Mouse (Mus musculus): ENCODE results near the gene Gm8369. TPM values are rescaled to one million over a fixed set of nuclear protein-coding genes. Genes with fewer than 3 reads are reported as not detected.
"Not testable (repeated sequence)": the region's sequence is repeated elsewhere in the genome, so short reads cannot be mapped to it uniquely, and the experiment has no call there.

Gene Gm8369
- total RNA-seq (2021), result 1 to 10 TPM in 1 of 2 experiments, not detected in 1; 1.1 TPM
- long read RNA-seq, experiment 1, result 0 reads
- long read RNA-seq, experiment 2, result 0 reads

- no peak for DNase-seq (ENCODE audit: low spot score in 2 of 2)
These were observed at the start of gene Gm8369 for GRCm38 (mm10) chr19:11485746-11486145. TSS of gene Gm8369 (plus strand) at chr19:11485938.

DNA sequence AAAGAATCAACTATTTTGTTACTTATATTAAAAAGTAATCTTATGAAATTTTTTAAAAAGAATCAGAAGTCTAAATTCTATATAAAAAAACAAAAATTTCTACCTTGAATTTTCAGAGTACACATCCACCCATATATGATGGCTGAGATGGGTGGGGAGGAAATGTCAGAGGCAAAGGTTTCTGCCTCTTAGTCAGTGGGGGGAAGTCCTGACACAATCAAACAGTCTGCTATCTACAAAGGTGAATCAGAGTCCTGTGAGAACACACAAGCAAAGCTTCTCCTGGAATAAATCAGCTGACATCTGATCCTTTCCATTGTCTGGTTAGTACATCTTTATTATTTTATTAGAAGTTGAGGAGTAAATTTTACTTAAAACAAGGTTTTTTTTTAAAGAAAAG lies 42.4 kb upstream of the Gm8369 start, which contains the start of gene Ms4a4b:
Gene Ms4a4b (plus strand): TSS at position 216 of the 400 bp plus-strand sequence.
- DNase-seq (ENCODE audit: low spot score in 2 of 2), result no peak

DNA sequence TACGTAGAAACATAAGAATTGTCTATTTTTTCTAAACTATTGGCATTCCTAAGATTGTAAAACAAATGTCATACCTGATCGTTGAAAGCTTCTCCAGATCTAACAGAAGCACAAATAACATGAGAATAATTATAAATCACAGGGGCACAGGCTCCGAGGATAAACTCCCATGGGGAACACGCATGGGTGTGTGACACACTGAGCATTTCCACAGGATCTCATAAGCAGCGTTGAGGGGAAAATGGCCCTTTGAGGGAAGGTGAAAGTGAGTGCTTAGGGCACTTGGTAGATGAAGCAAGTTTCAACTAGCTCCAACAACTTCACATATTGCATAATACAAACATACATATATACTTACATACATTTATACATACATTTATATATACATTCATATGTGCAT lies 41.8 kb upstream of the Gm8369 start:
- no peak for DNase-seq (ENCODE audit: low spot score in 2 of 2)

DNA sequence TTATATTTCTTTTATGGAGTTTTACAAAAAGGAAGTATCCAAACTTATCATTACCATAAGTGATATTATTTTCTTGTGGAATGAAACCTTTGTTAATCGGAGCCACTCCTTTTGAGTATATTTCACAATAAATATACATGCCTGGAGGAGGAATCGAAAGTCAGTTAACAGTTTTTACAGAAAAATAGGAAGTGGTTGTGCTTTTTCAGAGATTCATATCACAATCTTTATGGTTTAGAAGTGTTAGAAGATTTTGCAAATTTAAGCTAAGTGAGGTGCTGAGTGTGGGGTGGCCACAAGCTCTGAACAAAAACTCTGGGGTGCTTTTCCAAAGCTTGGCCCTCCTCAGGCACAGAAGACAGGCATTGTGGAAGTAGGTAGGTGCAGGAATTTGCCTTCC lies 38.5 kb upstream of the Gm8369 start:
- no peak for DNase-seq (ENCODE audit: low spot score in 2 of 2)

DNA sequence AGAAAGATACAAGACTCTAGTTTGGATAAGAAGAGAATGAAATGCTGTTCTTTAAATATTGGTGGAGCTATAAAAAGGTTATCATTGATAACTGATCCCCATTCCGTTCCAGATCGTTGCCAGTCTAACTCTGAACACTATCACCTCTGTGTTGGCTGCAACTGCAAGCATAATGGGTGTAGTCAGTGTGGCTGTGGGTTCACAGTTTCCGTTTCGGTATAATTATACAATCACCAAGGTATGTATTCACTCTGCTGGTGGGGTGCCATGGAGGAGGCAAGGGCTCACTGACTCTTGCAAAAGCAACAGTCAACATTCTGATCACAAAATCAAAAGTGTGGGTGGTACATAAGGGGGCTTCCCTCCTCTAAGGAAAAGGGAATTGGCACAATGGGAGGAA lies 26.7 kb upstream of the Gm8369 start:
- DNase-seq (ENCODE audit: low spot score in 2 of 2), result not testable (repeated sequence)

GRCm38 (mm10) chr19:11464795-11465194 lies 20.9 kb upstream of the Gm8369 start:
- not testable (repeated sequence) for DNase-seq (ENCODE audit: low spot score in 2 of 2)

DNA sequence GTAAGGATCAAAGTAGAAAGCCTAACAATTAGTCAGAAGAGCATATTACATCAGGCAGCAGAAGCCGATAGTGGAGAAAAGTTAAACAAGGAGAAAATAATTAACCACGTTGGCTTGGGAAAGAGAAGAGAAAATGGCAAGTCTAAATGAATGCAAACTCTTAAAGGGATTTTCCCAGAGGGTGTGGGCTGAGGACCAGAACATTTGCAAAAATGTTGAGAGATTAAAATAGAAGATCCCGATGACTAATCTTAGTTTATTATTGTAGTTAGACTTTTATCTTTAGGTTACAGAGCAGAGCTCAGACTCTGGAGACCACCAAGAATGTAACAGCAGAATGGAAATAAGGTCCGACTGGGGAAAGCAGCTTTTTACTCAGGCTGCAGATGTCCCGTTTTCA lies 19.3 kb upstream of the Gm8369 start:
- DNase-seq (ENCODE audit: low spot score in 2 of 2), result no peak

GRCm38 (mm10) chr19:11468361-11468760 lies 17.4 kb upstream of the Gm8369 start:
- DNase-seq (ENCODE audit: low spot score in 2 of 2), result not testable (repeated sequence)

DNA sequence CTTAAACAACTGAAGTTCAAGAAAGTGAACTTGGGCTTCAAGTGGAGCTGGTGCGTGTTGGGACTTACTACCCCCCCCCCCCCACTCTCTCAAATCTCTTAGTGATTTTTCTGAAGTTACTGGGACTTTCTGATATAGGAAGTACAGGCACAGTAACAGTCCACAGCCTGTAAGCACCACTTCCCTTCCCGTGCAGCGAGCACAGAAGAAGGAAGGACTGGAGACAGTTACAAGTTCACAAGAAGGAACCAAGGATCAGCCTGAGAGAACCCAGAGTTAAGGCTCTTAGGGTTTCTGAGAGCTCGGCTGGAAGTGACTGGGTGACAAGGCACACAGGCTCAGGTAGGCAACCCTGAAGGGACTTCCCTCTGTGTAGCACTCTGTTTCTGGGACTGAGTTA lies 16.5 kb upstream of the Gm8369 start, which contains the start of gene Ms4a6c:
Gene Ms4a6c (plus strand): TSS at position 152 of the 400 bp plus-strand sequence.
- DNase-seq (ENCODE audit: low spot score in 2 of 2), result not testable (repeated sequence)

GRCm38 (mm10) chr19:11479714-11480113 lies 6.0 kb upstream of the Gm8369 start:
- DNase-seq (ENCODE audit: low spot score in 2 of 2), result no peak

- no peak for DNase-seq (ENCODE audit: low spot score in 2 of 2)
These were observed 3.1 kb upstream of the Gm8369 start for GRCm38 (mm10) chr19:11482684-11483083.

- DNase-seq (ENCODE audit: low spot score in 2 of 2), result no peak
These were observed 1.8 kb upstream of the Gm8369 start for GRCm38 (mm10) chr19:11483941-11484340.

- DNase-seq (ENCODE audit: low spot score in 2 of 2), result no peak
These were observed 1.4 kb upstream of the Gm8369 start for GRCm38 (mm10) chr19:11484388-11484787.

GRCm38 (mm10) chr19:11485266-11485665 lies 472 bp upstream of the Gm8369 start:
- DNase-seq (ENCODE audit: low spot score in 2 of 2), result no peak

DNA sequence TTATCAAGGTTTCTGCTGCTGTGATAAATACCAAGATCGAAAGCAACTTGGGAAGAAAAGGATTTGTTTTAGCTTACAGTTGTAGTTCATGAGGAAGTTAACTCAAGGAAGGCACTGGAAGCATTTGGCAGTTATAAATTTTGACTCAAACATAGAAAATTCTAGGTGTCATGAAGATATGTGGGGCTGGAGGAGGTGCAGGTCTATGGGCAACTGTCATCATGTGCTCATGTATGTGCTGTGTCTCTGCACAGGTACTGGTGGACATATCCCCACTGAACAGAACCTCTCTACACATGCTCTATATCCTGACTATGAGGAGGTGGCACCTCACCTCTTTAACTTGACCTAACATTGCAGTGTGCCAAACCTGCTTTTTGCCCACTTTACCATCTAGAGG lies 861 bp downstream of the Gm8369 start:
- no peak for DNase-seq (ENCODE audit: low spot score in 2 of 2)

DNA sequence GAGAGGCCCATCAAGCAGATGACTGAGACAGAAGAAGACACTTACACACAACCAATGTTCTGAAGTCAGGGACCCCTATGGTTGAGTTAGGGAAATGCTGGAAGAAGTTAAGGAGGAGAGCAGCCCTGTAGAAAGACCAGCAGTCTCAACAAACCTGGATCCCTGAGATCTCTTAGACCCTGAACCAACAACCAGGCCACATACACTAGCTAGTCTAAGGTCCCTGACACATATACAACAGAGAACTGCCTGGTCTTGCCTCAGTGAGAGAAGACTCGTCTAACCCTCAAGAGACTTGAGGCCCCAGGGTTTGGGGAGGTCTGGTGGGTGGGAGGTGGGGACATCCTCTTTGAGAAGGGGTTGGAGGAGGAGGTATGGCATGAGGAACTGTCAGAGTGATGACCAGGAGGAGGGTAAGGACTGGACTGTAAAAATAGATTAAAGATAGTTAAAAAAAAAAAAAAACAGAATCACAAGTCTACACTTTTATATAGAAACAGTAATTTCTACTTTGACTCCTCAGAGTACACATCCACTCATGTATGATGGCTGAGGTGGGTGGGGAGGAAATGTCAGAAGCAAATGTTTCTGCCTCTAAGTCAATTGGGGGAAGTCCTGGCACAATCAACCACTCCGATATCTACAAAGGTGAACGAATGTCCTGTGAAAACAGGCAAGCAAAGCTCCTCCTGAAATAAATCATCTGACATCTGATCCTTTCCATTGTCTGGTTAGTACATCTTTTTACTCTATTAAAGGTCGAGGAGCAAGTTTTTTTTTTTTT lies 5.9 kb downstream of the Gm8369 start:
- DNase-seq (ENCODE audit: low spot score in 2 of 2), result no peak

- no peak for DNase-seq (ENCODE audit: low spot score in 2 of 2)
These were observed 6.9 kb downstream of the Gm8369 start for GRCm38 (mm10) chr19:11492671-11493070.

- DNase-seq (ENCODE audit: low spot score in 2 of 2), result no peak
These were observed 8.8 kb downstream of the Gm8369 start for GRCm38 (mm10) chr19:11494519-11494918.

GRCm38 (mm10) chr19:11496361-11496760 lies 10.6 kb downstream of the Gm8369 start:
- DNase-seq (ENCODE audit: low spot score in 2 of 2), result no peak

GRCm38 (mm10) chr19:11497300-11497699 lies 11.6 kb downstream of the Gm8369 start:
- not testable (repeated sequence) for DNase-seq (ENCODE audit: low spot score in 2 of 2)

- DNase-seq (ENCODE audit: low spot score in 2 of 2), result no peak
These were observed 15.1 kb downstream of the Gm8369 start for GRCm38 (mm10) chr19:11500796-11501195.

DNA sequence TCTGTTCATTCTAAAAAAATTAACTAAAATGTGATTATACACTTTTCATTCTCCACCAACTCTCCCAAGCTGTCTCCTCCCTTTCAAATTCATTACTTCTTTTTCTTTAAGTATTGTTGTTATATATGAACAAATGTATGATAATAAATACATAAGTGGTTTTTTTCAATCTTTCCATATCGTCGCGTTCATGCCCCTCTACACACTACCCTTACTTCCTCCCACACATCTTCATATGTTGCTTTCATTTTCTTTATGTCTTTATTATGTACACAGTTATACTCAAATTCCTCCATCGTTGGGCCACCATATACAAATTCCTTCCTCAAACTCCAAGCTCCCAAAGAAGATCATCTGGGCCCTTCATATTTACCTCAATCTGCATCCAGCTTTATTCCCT lies 15.6 kb downstream of the Gm8369 start:
- no peak for DNase-seq (ENCODE audit: low spot score in 2 of 2)

DNA sequence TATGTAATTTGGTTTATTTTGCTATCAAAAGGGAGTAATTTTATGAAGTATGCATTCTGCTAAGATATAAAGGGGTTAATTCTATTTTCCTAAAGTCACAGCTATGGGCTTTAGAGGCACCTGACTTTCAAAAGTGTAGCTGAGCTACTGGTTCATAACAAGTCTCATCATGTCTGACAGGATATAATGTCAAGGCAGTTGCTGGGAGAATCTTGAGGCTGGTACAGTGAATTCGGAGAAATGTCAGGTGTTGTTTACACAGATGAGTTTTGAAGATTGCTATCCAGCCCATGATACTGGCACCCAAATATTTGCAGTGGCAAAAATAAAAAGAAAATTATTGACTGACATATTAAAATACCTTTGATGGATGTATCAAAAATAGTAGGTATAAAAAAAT lies 19.1 kb downstream of the Gm8369 start:
- no peak for DNase-seq (ENCODE audit: low spot score in 2 of 2)

All from adrenal gland, adult 18-20 months (tissue).